Mouse (Mus musculus) cerebellum, adult 9-11 months (tissue): ENCODE results near the gene Rabggta.

Source experiments
- DNase-seq: peaks from one replicate; pipeline ENCODE4 v3.0.0; 2022

Gene Rabggta

DNA sequence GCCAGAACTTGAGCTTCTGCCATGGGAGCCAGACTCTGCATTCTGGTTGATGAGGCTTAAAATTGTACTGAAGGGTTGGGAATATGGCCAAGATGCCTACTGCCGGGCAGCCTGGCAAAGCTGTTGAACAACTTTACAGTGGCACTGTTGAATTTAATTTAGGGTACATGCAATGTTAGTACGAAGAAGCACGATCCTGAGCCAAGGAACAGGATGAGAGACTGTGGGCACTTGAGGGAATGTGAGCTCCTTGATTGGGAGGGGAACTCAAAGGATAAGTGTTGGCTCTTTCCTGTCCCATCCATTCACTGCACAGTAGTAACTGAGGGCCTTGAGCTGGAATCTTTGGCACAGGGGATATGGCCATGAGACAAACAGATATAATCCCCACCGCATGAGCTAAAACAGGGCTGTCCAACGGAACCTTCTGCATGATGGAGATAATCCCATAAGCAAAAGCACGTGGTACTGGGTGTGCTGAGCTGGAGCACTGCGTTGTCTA lies 8.5 kb upstream of the Rabggta start:
- DNase-seq: no peak

- no peak for DNase-seq
Measured at GRCm38 (mm10) chr14:55730116-55730515, 8.1 kb upstream of the Rabggta start.

- DNase-seq: no peak
Measured at GRCm38 (mm10) chr14:55727889-55728685, 6.0 kb upstream of the Rabggta start.

DNA sequence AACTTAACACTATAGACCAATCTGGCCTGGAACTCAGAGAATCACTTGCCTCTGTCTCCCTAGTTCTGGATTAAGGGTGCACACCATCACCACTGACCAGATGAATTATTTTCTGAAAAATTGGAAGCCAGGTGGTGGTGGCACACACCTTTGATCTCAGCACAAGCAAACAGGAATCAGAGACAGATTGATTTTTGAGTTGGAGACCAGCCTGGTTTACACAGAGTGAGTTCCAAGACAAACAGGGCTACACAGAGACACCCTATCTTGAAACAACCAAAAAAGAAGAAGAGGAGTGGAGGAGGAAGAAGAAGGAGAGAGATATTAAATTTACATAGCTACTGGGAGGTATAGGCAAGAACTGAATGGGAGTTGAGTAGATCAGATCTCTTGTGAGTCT lies 4.2 kb upstream of the Rabggta start:
- no peak for DNase-seq

DNA sequence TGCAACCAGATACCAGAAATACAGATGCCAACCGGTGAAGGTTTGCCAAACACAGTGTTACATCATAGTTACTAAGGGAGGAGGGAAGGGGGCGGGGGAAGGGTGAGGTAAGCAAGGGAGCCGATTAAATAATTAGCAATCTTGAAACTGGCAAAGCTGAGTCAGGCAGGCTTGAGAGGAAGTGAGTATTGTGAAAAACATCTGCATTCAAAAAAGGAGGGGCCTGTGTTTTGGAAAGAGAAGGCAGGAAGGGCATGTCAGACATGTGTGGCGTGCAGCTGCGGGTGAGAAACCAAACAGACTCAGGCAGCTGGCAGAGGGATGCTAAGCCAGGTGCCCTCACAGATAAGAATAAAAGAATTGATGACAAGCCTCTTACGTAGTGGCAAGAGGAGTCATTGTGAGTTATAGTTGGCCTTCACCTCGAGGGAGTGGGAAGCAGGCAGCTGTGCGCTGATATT lies 2.4 kb upstream of the Rabggta start:
- DNase-seq: no peak

GRCm38 (mm10) chr14:55723433-55723832 lies 1.4 kb upstream of the Rabggta start:
- DNase-seq: no peak

GRCm38 (mm10) chr14:55722438-55722945 lies 429 bp upstream of the Rabggta start:
- DNase-seq: no peak

DNA sequence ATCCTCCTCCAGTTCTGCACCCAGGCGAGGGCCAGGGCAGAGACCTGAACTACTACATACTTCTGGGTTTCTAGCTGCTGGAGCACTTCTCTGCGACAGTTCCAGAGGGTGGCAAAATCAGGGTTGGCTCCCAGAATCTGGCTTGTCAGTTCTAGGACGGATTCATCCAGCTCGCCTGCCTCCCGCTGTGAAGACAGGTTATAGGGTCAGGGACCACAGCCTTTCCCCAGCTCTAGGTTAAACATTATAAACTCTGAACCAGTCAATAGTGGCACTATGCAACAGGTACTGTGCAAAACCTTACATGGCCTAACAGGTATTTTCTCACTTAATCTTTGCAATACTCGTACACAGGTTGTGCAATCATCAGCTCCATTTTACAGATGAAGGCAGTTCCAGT lies 987 bp downstream of the Rabggta start:
- DNase-seq: peak; percentile 24

- peak; percentile 34 for DNase-seq
Measured at GRCm38 (mm10) chr14:55720666-55721065, 1.4 kb downstream of the Rabggta start.

DNA sequence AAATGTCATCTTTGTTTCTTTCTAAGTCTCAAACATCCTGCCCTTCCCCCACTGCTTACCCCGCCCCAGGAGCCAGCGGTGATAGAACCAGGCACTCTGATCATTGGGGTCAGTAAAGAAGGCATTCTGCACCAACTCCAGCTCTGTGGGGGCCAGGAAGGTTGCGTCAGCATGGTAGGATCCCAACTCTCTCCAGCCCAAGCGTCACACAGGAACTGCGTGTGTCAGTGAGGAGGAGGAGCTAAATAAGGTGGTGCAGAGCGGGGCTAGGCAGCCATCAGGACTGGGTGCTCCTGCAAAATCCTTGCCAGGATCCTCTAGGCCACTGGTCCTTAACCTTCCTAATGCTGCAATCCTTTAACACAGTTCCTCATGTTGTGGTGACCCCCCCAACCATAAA lies 2.3 kb downstream of the Rabggta start:
- no peak for DNase-seq

DNA sequence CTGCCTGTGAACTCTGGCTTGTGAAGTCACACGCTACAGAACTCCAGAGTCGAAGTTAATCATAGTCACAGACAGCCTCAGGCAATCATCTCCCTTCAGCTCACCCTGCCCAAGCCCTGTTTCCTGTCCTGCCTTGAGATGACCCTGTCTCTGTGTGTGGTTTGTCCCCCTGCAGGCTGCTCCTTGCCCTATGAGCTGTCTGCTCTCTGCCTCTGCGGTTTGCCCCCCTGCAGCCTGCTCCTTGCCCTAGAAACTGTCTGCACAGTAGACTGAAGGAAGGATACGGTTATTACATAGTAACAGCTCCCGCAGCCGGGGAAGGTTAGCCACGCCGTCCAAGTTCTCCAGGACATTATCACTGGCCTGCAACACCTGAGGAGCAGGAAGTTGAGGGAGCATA lies 5.2 kb downstream of the Rabggta start:
- DNase-seq: no peak

DNA sequence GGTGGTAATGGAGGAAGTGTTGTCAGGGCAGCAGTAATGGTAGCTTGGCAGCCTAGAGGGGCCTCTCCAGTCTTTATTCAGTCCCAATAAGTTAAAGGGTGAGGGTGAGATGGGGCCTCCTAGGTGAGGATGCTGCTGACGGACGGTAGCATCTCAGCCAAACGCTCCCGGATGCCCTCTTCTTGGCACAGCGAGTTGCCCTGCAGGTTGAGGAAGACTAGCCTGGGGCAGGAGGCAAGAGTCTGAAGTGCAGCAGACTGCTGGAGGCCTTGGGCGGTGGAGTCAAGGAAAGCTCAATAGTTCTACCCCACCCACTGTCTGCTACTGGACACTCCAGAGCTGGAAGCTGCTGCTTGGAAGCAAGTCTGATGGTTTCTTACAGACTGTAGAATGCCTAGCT lies 5.8 kb downstream of the Rabggta start:
- no peak for DNase-seq

GRCm38 (mm10) chr14:55714893-55715292 lies 7.2 kb downstream of the Rabggta start:
- no peak for DNase-seq

GRCm38 (mm10) chr14:55713729-55714122 lies 8.3 kb downstream of the Rabggta start, which contains the start of gene Tgm1:
TSS of gene Tgm1 (minus strand) at chr14:55713926.
- no peak for DNase-seq

- no peak for DNase-seq
Measured at GRCm38 (mm10) chr14:55713007-55713728, 8.9 kb downstream of the Rabggta start.

GRCm38 (mm10) chr14:55711786-55712185 lies 10.3 kb downstream of the Rabggta start:
- DNase-seq: no peak

GRCm38 (mm10) chr14:55709509-55709908 lies 12.6 kb downstream of the Rabggta start:
- DNase-seq: no peak

DNA sequence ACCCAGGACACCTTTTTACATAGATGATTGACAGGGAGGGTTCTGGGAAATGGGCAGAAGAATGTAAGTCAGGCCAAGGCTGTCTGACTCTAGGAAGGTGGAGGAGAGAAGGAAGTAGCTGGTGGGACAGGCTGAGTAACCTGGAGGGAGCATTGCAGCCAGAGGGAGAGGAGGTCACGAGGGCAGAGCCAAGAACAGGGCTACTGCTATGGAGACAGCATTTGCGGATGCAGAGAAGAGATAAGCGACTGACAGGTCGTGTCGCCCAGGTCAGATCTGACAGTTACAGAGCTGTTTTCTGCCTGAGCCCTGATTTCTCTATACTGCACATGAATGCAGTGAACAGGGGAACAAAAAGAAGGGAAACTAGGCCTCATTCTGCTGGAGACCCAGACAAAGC lies 14.7 kb downstream of the Rabggta start:
- no peak for DNase-seq

DNA sequence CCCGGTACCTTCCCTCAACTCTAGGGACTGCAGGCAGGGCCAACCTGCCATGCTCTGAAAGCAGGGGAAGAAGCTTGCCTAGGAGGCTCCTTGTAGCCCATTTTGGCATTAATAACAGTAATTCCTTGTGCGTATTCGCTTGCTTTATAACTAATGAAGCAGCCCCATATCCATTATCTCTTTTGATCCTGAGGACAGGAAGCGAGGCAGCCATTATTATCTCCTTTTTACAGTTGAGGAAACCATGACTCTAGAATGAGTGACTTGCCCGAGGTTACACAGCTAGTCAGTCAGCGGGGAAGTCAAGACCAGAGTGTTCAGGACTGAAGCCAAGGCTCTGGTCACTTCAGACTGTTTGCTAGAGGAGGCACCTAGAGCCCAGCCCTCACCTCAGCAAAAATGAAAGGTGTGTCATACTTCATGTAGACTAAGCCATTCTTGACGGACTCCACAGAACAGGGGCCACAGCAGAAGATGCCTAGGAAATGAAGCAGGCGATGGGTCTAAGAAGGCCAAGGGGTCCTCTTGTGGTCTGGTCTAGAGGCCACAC lies 15.9 kb downstream of the Rabggta start:
- DNase-seq: no peak

- no peak for DNase-seq
Measured at GRCm38 (mm10) chr14:55702761-55703160, 19.3 kb downstream of the Rabggta start.

DNA sequence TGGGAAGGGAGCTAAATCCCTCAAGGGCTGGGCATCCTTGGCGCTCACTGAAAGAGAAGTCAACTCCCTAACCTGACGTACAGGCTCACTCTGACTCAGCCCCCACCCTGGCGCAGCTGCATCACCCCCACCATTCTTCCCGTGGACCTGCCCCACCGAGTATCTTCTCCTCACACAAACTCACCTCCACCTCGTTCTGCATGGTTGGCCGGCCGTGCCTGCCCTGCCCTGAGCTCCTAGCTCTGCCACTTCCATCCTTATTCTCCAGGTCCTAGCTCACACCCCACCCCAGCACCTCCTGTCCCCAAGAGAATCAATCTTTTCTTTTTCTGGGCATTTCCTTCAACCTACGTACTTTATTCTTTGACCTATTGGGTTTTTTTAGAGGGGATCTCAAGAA lies 20.9 kb downstream of the Rabggta start:
- DNase-seq: no peak

- DNase-seq: no peak
Measured at GRCm38 (mm10) chr14:55697226-55697625, 24.8 kb downstream of the Rabggta start.

GRCm38 (mm10) chr14:55689433-55689832 lies 32.6 kb downstream of the Rabggta start:
- DNase-seq: no peak

DNA sequence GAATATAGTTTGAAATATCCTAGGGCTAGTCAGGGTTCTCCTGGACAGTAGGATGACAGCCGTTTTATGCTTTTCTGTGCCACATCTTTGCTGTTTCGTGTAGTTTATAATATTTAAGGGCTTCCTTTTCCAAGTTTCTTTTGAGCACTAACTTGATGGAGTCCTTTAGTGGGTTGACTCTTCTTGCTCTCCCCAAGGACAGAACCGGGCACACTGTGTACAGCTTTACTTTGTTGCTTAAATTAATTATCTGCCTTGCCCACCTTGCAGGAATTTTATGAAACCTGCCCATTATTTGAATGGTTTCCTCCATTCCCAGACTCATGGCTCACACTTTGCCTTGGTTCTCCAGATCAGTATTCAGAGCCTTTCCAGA lies 40.0 kb downstream of the Rabggta start:
- no peak for DNase-seq
